Mouse (Mus musculus) midbrain, postnatal 0 days (tissue): ENCODE measurements around the gene Fez2. TPM values are rescaled to one million over a fixed set of nuclear protein-coding genes. Genes with fewer than 3 reads are reported as not detected.

Experiments used
- ATAC-seq: fragments of 200-750 bp; cut with Nextera tagmentation; 2 replicates; pipeline ENCODE4 v1.8.0; 2017; ENCODE audit warnings: moderate number of reproducible peaks, mild to moderate bottlenecking, moderate TSS enrichment, moderate library complexity; ENCODE audit not compliant: low FRiP score
- DNase-seq: peaks from one replicate; pipeline ENCODE4 v3.0.0-alpha.2; 2015; ENCODE audit warnings: low spot score
- H3K27ac ChIP-seq: fragments of 300-500 bp; sonication (generic); 2 replicates; pipeline ENCODE4 v1.5.1; 2014; ENCODE audit warnings: low read depth, mild to moderate bottlenecking, low read length, mixed read lengths
- H3K27me3 ChIP-seq: fragments of 300-500 bp; sonication (generic); 2 replicates; pipeline ENCODE4 v1.6.1; 2014; ENCODE audit warnings: low read length, control low read depth, mixed read lengths; ENCODE audit not compliant: insufficient read depth
- H3K36me3 ChIP-seq: fragments of 300-500 bp; sonication (generic); 2 replicates; pipeline ENCODE4 v1.6.1; 2014; ENCODE audit warnings: low read length, control low read depth, mixed read lengths; ENCODE audit not compliant: insufficient read depth
- H3K4me1 ChIP-seq: fragments of 300-500 bp; sonication (generic); 2 replicates; pipeline ENCODE4 v1.6.1; 2014; ENCODE audit warnings: mild to moderate bottlenecking, control low read depth, antibody characterized with exemption, low read length, mixed read lengths; ENCODE audit not compliant: insufficient read depth
- H3K4me2 ChIP-seq: fragments of 300-500 bp; sonication (generic); 2 replicates; pipeline ENCODE4 v1.6.1; 2014; ENCODE audit warnings: low read depth, mild to moderate bottlenecking, low read length, mixed read lengths; ENCODE audit not compliant: poor library complexity, severe bottlenecking
- H3K4me3 ChIP-seq: fragments of 300-500 bp; sonication (generic); 2 replicates; pipeline ENCODE4 v1.5.1; 2014; ENCODE audit warnings: low read depth, mild to moderate bottlenecking, low read length, moderate library complexity
- H3K9ac ChIP-seq: fragments of 300-500 bp; sonication (generic); replicated peaks from 2 replicates; pipeline ENCODE4 v1.6.1; 2014; ENCODE audit warnings: mild to moderate bottlenecking, low read length, moderate library complexity, mixed read lengths; ENCODE audit not compliant: poor library complexity, severe bottlenecking
- H3K9me3 ChIP-seq: fragments of 300-500 bp; sonication (generic); 2 replicates; pipeline ENCODE4 v1.6.1; 2016; ENCODE audit warnings: low read length, control low read depth
- CTCF ChIP-seq: IDR thresholded peaks from 2 replicates; pipeline ENCODE4 v1.5.1; 2016; ENCODE audit warnings: antibody characterized with exemption, mild to moderate bottlenecking
- WGBS: fragments of 180-500 bp; shearing (Covaris S2); extraction: QIAGEN DNeasy Blood & Tissue Kit; methylation state at CpG from one replicate; pipeline ENCODE4 v1.1.7; 2014; 5-methylcytosine and 5-hydroxymethylcytosine counted together
- polyA plus RNA-seq: library from polyadenylated mRNA; unstranded; fragments of >200 nt; fragmentation: Nextera tagmentation; extraction: Ambion mirVana; gene quantifications from 2 replicates; pipeline ENCODE4 v1.2.1, GENCODE M21; 2015
- total RNA-seq: library from RNA; depleted of rRNA; stranded (reverse); fragments of >200 nt; gene quantifications from 2 replicates; pipeline ENCODE4 v1.2.3, GENCODE M21; 2014

Fez2 gene
- total and polyA plus RNA-seq, 2 experiments from 2014 or later = 51.6 to 60.4 TPM

DNA sequence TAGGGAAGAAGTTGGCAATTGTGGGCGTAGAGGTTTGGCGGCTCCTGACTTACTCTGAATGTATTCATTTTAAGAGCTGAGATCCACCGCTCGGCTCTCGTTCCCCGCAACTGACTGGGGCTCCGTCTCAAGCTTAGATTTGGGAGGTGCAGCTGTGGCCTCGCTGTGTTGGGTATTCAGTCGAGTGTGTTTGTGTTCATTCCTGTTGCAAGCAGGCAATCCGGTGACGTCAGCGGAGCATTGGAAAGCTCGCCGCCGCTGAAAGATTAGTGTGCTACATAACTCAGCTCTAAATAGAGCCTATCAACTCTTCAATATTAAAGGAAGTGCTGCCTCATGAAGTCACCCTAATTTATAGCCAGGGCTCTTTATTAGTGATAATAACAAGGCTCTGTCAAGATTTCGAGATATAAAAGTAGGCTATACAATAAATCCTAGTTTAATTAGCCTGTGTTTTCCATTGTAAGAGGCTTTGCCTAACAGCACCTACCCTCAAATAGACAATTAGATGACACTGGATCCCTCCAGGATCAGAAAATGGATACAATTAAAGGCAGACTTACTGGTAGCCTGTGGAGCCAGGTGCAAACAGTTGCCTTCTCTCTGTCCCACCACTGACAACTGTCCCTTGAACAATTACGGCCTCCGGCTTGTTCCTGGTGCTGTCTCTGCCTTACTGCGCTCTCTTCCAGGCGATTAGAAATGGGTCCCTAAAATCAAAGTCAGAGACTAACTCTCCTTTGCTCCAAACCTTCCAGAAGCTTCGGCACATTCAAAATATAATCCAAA lies 36.4 kb upstream of the Fez2 start:
- Histone ChIP-seq H3K9ac (no peak overlapping the region), H3K4me3 (no peak overlapping the region; the same call in 1 of the 2 replicates), H3K4me2 (peak overlapping the region; percentile 31), H3K9me3 (no peaks in the 10 kb centered on the region), H3K36me3 (no peaks in the 10 kb centered on the region), H3K27me3 (no peaks in the 10 kb centered on the region), H3K27ac (no peak overlapping the region), H3K4me1 (no peaks in the 10 kb centered on the region)
- ATAC-seq (no peak), DNase-seq (peak; percentile 14)
- 64% methylated on average over 21 of the region's 21 CpGs for whole genome bisulfite sequencing
- no peak for TF ChIP-seq CTCF

DNA sequence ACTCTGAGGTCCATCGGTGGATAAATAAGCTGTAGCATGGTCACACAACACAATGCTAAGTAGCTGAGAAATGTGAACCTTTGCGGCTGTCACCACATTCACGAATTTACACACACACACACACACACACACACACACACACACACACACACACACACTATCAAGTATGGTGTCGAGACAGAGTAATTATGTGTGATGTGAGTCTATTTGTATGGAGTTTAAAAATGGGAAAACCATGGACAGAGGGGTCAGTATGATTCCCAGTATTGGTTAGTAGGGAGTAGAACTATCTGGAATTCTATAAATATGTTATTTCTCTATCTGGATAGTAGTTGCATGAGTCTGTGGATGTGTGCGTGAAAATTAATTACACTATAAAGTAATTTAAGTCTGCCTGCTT lies 35.6 kb upstream of the Fez2 start:
- 91% methylated on average over 5 of the region's 5 CpGs for WGBS
- Histone ChIP-seq H3K27ac (no peak overlapping the region), H3K4me1 (no peaks in the 10 kb centered on the region), H3K4me2 (no peak overlapping the region), H3K36me3 (no peaks in the 10 kb centered on the region), H3K27me3 (no peaks in the 10 kb centered on the region), H3K9me3 (no peaks in the 10 kb centered on the region), H3K4me3 (no peak overlapping the region), H3K9ac (no peak overlapping the region)
- TF ChIP-seq CTCF = no peak
- ATAC-seq = no peak
- DNase-seq = no peak

DNA sequence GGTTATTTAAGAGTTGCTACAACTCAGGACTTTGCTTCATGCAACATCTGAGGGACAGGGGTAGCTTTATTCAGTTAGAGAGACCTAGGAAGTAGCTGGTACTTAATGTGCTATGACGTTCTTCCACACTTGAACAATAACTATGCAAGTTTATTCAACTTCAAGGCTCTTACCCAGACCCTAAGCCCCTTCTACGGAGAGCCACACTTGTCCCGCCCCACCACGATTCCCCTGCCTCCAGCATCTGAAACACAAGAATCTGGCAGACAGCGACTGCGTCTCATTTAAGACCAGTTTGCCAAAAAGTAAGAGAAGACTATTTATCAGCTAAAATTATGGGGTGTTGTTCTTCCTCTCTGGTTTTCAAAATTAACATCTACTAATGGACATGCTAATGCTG lies 33.9 kb upstream of the Fez2 start:
- Histone ChIP-seq H3K9me3 (no peaks in the 10 kb centered on the region), H3K9ac (no peak overlapping the region), H3K4me2 (no peak overlapping the region), H3K4me1 (no peaks in the 10 kb centered on the region), H3K27me3 (no peaks in the 10 kb centered on the region), H3K36me3 (no peaks in the 10 kb centered on the region), H3K4me3 (no peak overlapping the region), H3K27ac (no peak overlapping the region)
- ATAC-seq (no peak), DNase-seq (no peak)
- TF ChIP-seq CTCF = no peak
- 80% methylated on average over 6 of the region's 6 CpGs for WGBS

DNA sequence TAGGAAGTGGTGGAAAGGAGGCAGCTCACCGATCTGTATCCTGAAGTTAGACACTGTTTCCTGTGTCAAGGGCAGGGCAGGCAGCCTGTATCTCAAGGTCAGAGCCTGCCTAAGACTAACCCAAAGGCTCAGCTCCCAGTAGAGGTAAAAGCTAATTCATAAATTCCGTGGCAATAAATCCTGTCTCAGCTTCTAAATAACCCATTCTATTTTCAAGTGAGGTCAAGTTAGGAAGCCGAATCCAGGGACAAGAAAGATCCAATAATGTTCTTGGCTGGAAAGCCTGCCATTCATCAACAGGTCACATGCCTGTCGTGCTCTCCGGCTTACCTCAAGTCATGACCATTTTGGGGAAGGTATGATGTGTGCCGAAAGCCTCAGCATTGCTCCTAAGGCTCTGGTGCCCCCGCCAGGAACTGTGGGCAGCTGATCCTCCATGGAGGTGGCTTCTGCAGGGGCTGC lies 33.4 kb upstream of the Fez2 start:
- Histone ChIP-seq H3K4me3 (no peak overlapping the region), H3K9me3 (no peaks in the 10 kb centered on the region), H3K27ac (no peak overlapping the region), H3K4me2 (no peak overlapping the region), H3K4me1 (no peaks in the 10 kb centered on the region), H3K9ac (no peak overlapping the region), H3K27me3 (no peaks in the 10 kb centered on the region), H3K36me3 (no peaks in the 10 kb centered on the region)
- no peak for ATAC-seq
- DNase-seq = no peak
- WGBS = 83% methylated on average over 7 of the region's 7 CpGs
- no peak for TF ChIP-seq CTCF

DNA sequence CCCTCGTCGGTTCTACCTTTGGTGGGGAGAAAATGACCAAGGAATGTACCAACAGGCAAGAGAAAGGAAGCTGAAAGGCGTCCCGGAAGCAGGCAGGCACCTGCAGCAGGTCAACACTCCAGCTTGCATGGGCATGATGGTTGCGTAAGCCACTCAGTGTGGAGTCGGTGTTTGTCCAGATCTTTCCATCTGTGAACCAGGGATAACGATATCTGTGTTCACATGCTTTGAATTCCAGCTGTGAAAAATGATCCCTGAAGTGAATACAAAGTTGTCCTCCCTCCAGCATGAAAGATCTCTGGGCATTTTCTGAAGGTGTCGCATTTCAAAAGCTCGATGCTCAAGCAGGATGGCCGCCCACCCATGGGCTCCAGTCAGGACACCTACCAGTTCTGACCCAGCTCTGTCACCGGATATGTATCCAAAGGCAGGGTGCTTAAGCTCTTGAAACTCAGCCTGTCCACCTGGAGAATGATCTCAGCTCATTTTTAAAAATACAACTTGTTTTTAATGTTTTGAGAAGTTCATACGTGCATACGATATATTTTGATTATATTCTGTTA lies 31.8 kb upstream of the Fez2 start:
- Histone ChIP-seq H3K27me3 (no peaks in the 10 kb centered on the region), H3K36me3 (no peaks in the 10 kb centered on the region), H3K27ac (no peak overlapping the region), H3K9me3 (no peaks in the 10 kb centered on the region), H3K4me3 (no peak overlapping the region), H3K4me1 (no peaks in the 10 kb centered on the region), H3K9ac (no peak overlapping the region), H3K4me2 (no peak overlapping the region)
- DNase-seq = no peak
- no peak for TF ChIP-seq CTCF
- no peak for ATAC-seq
- 75% methylated on average over 13 of the region's 13 CpGs for WGBS

DNA sequence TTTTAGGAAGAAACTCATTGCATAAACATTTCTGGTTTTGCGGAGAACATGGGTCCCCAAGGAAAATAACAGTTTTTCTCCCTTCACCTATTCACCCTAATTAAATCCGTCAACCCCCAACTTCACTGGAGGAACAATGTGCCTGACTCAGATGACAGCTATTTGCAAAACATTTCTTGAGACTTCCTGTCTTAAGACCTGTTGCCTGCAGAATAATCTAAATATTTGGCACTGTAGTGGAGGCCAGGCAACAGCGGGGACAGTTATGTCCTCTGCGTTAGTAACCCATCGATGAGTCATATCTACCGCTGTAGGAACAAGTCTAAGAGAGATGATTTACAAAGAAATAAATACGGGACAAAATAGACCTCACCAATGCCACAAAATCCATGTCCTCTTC lies 26.9 kb upstream of the Fez2 start:
- no peak for TF ChIP-seq CTCF
- 83% methylated on average over 7 of the region's 7 CpGs for WGBS
- Histone ChIP-seq H3K9me3 (no peaks in the 10 kb centered on the region), H3K36me3 (no peaks in the 10 kb centered on the region), H3K27me3 (no peaks in the 10 kb centered on the region), H3K4me3 (no peak overlapping the region), H3K9ac (no peak overlapping the region), H3K27ac (no peak overlapping the region), H3K4me1 (no peaks in the 10 kb centered on the region), H3K4me2 (no peak overlapping the region)
- no peak for ATAC-seq
- no peak for DNase-seq
